Mouse (Mus musculus): ENCODE measurements around the gene Wdr59. TPM values are rescaled to one million over a fixed set of nuclear protein-coding genes. Genes with fewer than 3 reads are reported as not detected.

The Wdr59 gene
- polyA plus RNA-seq, 1 experiment: 0.96 TPM

DNA sequence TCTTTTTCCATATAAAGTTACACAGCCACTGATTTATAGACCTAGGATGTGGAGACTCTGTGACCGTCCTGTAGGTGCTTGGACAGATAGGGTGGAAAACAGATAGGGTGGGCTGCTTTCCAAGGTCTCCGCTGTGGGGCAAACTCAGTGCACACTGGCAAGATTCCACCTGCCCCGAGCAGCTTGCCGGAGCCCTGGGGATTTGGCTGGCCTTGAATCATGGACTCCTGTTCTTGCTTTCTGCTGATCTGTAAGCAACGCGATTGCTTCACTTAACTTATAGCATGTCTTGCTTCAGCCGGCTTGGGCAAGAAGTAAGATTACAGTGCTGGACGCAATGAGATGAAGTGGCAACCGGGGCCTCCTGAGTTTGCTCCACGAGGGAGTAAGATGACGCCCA, 97.7 kb downstream of the Wdr59 start:
- no peaks in the 10 kb centered on the region for H3K36me3 ChIP-seq (replicated peaks; ENCODE audit: low read length)
- TF ChIP-seq FLI1 (IDR thresholded peaks at IDR 0.05; ENCODE audit: low read length) (no peak), GATA1 (IDR thresholded peaks at IDR 0.05; ENCODE audit: borderline replicate concordance, low read length) (no peak)
- H3K9me3 ChIP-seq: no peaks in the 10 kb centered on the region
- peaks cover 5% of the 10 kb centered on the region for H3K4me1 ChIP-seq
- no peak overlapping the region for H3K4me3 ChIP-seq (replicated peaks)
- peaks cover 47% of the 10 kb centered on the region for H3K27me3 ChIP-seq (replicated peaks)

DNA sequence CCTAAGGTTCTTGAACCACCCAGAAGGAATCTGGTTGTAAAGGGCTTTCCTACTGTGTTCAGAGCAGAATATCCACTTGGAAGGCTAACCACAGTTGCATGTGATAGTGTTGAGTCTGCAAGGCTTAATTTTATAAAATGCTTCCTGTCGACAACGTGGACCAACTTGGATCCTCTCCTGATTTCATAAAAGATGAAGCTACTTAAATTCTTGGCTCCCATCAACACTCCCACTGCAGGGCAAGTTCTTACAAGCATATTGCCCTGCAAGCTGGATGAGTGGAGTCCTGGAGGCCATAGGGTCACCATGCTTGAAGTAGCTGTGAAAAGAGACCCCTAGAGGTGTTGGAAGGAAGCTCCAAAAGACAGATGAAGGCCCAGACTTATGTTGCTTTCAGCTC, 99.3 kb downstream of the Wdr59 start:
- H3K27me3 ChIP-seq (replicated peaks): peaks cover 49% of the 10 kb centered on the region
- no peaks in the 10 kb centered on the region for H3K9me3 ChIP-seq
- peaks cover 9% of the 10 kb centered on the region for H3K4me1 ChIP-seq
- H3K36me3 ChIP-seq (replicated peaks; ENCODE audit: low read length): no peaks in the 10 kb centered on the region
- no peak overlapping the region for H3K4me3 ChIP-seq (replicated peaks)
- no peak for TF ChIP-seq FLI1 (IDR thresholded peaks at IDR 0.05; ENCODE audit: low read length)

DNA sequence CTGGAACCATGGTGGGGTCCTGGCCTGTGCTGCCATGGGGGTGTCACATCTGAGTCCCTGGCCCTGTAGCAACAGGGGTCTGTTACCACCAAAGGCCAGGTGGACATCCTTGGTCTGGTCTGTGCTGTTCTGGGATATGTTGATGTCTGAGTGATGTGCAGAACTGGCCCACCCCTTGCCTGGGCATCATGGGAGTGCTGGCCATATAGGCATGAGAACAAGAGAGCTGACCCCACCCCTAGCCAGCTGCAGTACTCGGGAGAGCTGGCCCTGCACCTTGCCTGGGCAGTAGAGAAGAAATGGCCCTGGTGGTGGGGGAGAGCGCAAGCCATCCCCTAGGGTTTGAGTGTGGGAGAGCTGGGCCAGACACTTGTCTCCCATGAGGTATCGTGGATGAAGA, 102.7 kb downstream of the Wdr59 start:
- Histone ChIP-seq H3K4me1 (peaks cover 9% of the 10 kb centered on the region), H3K36me3 (replicated peaks; ENCODE audit: low read length) (no peaks in the 10 kb centered on the region), H3K27me3 (replicated peaks) (peaks cover 54% of the 10 kb centered on the region), H3K9me3 (no peaks in the 10 kb centered on the region), H3K4me3 (replicated peaks) (peak overlapping the region; percentile 51)
- TF ChIP-seq GATA1 (IDR thresholded peaks at IDR 0.05; ENCODE audit: borderline replicate concordance, low read length): no peak
- TF ChIP-seq FLI1 (IDR thresholded peaks at IDR 0.05; ENCODE audit: low read length): no peak

DNA sequence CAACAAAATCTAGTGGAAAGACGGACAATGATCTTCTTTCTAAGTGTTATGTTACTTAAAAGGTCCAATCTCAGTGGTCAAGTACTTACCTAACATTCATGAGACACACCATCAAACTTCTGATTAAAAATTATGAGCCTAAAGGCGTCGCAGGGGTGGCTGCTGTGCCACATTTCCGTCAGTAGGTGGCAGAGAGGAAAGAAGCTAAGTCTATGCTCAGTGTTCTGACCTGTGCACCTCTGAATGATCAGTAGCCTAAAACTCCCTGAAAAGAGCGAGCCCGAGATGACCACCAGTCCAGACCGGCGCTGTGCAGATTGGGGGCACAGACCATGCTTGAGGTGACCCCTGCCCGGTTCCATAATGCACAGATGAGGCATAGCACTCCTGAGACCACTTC, 103.3 kb downstream of the Wdr59 start:
- Histone ChIP-seq H3K36me3 (replicated peaks; ENCODE audit: low read length) (no peaks in the 10 kb centered on the region), H3K4me1 (peaks cover 9% of the 10 kb centered on the region), H3K9me3 (no peaks in the 10 kb centered on the region), H3K4me3 (replicated peaks) (no peak overlapping the region), H3K27me3 (replicated peaks) (peaks cover 54% of the 10 kb centered on the region)
- no peak for TF ChIP-seq FLI1 (IDR thresholded peaks at IDR 0.05; ENCODE audit: low read length)
- no peak for TF ChIP-seq GATA1 (IDR thresholded peaks at IDR 0.05; ENCODE audit: borderline replicate concordance, low read length)

DNA sequence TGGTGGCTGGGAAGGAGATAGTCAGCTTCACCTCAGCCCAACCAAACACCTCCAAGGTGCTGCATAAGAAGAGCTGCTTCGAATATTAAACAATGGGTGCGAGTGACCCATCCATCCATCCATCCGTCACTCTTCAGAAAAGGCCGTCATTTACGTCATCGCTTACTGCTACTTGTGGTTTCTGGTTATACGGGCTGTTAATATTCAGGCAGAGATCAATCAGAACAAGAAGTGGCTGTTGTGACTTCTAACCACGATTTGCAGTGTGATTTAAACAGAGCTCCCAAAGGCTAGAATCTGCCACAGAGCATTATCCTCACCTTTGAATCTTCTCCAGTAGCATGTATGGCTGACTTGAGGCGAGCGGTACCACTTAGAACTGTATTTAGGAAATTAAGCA, 104.7 kb downstream of the Wdr59 start:
- Histone ChIP-seq H3K9me3 (no peaks in the 10 kb centered on the region), H3K4me3 (replicated peaks) (no peak overlapping the region), H3K27me3 (replicated peaks) (peaks cover 52% of the 10 kb centered on the region), H3K36me3 (replicated peaks; ENCODE audit: low read length) (no peaks in the 10 kb centered on the region), H3K4me1 (peaks cover 9% of the 10 kb centered on the region)
- TF ChIP-seq FLI1 (IDR thresholded peaks at IDR 0.05; ENCODE audit: low read length) (no peak), GATA1 (IDR thresholded peaks at IDR 0.05; ENCODE audit: borderline replicate concordance, low read length) (no peak)

DNA sequence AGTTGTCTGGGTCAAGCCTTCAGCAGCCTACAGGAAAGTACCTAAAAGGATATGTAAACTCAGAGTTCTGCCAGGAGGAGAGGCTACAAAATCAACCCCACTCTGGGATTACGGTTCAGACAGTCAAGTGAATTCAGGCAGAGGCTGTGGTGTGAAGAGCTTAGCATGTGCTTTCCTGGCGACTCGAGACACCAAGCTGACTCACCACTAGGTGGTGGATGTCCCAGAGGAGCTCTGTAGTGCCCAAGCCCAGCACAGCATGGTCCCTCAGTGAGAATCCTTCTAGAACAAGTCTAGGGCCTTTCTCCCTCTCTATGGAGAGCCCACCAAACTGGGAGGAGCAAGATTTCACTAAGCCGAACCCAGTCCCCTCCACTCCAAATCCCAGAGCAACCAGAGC, 118.5 kb downstream of the Wdr59 start:
- H3K4me3 ChIP-seq (replicated peaks): no peak overlapping the region
- TF ChIP-seq GATA1 (IDR thresholded peaks at IDR 0.05; ENCODE audit: borderline replicate concordance, low read length) (no peak), FLI1 (IDR thresholded peaks at IDR 0.05; ENCODE audit: low read length) (no peak)
- H3K27me3 ChIP-seq (replicated peaks): peaks cover 49% of the 10 kb centered on the region
- H3K36me3 ChIP-seq (replicated peaks; ENCODE audit: low read length): no peaks in the 10 kb centered on the region
- no peaks in the 10 kb centered on the region for H3K9me3 ChIP-seq
- no peaks in the 10 kb centered on the region for H3K4me1 ChIP-seq

Other genes starting within 250 kb of the Wdr59 start
- 0.69 TPM in 1 of 2 replicates, not detected in the other for gene Rfwd3, start 221.9 kb downstream of the Wdr59 start, polyA plus RNA-seq (2012; ENCODE audit: insufficient read depth, low replicate concordance)
- 3.8 TPM in 1 of 2 replicates, not detected in the other for gene Mlkl, start 183.9 kb downstream of the Wdr59 start, polyA plus RNA-seq (2012; ENCODE audit: insufficient read depth, low replicate concordance)
- not detected in 2 replicates for gene Fa2h, start 128.3 kb downstream of the Wdr59 start, polyA plus RNA-seq (2012; ENCODE audit: insufficient read depth, low replicate concordance)
- 22.3 and 36.6 TPM in 2 replicates for gene Znrf1, start 14.0 kb upstream of the Wdr59 start, polyA plus RNA-seq (2012; ENCODE audit: insufficient read depth, low replicate concordance)
- not detected in 2 replicates for gene Ldhd, start 108.3 kb upstream of the Wdr59 start, polyA plus RNA-seq (2012; ENCODE audit: insufficient read depth, low replicate concordance)
- 0.64 and 3.5 TPM in 2 replicates for gene Zfp1, start 121.3 kb upstream of the Wdr59 start, polyA plus RNA-seq (2012; ENCODE audit: insufficient read depth, low replicate concordance)
- gene Ctrb1, start 168.9 kb upstream of the Wdr59 start, polyA plus RNA-seq (2012; ENCODE audit: insufficient read depth, low replicate concordance): 3.6 TPM in 1 of 2 replicates, not detected in the other
- 1.1 and 1.5 TPM in 2 replicates for gene Bcar1, start 221.7 kb upstream of the Wdr59 start, polyA plus RNA-seq (2012; ENCODE audit: insufficient read depth, low replicate concordance)